Mouse (Mus musculus) gastrocnemius, postnatal 36 days (tissue): ENCODE measurements around the gene Topaz1. TPM values are rescaled to one million over a fixed set of nuclear protein-coding genes. Genes with fewer than 3 reads are reported as not detected.
A peak's percentile ranks its signal among the peaks of the same experiment; 100 is the strongest.
"Not testable (repeated sequence)": the region's sequence is repeated elsewhere in the genome, so short reads cannot be mapped to it uniquely, and the experiment has no call there.

ENCODE experiments used
- DNase-seq, 2 experiments: peaks; one replicate each; pipeline ENCODE4 v3.0.0; 2022
- intact Hi-C: fragments of 180-260 bp; cut with DNase I; formaldehyde crosslinking; loops from one replicate; pipeline ENCODE4 v1.15.1; 2025
- total RNA-seq, 2 experiments: library from RNA; stranded (reverse); gene quantifications; 2 replicates each; pipeline ENCODE4 v1.2.3; 2021

Topaz1 gene
- total RNA-seq, 2 experiments from 2014 or later, result not detected

- DNase-seq, result no peak
- intact Hi-C loops, result no loop called here
Measured at GRCm38 (mm10) chr9:122807186-122807585, 60.0 kb downstream of the Topaz1 start.

GRCm38 (mm10) chr9:122810212-122810611, 63.1 kb downstream of the Topaz1 start:
- intact Hi-C loops, result no loop called here
- DNase-seq, result no peak

DNA sequence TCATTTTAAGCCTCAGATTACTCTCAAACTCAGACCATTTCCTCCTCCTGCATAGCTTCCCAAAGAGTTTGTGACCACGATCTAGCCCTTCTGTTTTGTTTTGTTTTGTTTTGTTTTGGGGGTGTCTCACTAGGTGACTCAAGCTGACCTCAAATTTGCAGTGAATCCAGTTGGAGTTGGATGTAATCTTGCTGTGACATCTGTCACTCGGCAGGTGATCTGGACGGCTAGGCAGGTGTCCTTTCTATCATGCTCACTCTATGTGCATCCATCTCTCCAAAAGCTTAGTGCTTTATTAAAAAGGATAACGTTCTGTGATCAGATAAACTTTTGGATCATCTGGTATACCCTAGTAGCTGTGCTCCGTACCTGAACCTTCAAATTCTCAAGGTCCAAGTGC, 65.2 kb downstream of the Topaz1 start:
- intact Hi-C loops, result no loop called here
- no peak for DNase-seq

DNA sequence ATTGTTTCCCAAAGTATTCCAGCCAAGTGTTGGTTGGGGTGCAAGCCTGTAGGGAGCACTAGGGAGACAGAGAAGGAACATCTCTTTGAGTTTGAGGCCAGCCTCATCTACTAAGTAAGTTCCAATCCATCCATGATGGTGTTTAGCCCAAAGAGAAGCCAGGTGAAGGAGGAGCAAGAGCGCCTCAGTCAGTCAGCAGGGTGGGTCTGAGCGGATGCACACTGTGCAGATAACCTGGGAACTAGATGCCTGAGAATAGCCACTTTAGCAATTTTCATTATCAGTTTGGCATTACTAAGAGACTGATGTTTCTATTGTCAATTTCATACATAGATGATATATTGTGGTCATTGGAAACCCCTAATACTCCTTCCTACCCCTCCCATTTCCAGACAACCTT, 67.6 kb downstream of the Topaz1 start:
- intact Hi-C loops, result no loop called here
- DNase-seq, result no peak

GRCm38 (mm10) chr9:122815239-122815851, 68.2 kb downstream of the Topaz1 start:
- intact Hi-C loops, result no loop called here
- DNase-seq, result no peak

DNA sequence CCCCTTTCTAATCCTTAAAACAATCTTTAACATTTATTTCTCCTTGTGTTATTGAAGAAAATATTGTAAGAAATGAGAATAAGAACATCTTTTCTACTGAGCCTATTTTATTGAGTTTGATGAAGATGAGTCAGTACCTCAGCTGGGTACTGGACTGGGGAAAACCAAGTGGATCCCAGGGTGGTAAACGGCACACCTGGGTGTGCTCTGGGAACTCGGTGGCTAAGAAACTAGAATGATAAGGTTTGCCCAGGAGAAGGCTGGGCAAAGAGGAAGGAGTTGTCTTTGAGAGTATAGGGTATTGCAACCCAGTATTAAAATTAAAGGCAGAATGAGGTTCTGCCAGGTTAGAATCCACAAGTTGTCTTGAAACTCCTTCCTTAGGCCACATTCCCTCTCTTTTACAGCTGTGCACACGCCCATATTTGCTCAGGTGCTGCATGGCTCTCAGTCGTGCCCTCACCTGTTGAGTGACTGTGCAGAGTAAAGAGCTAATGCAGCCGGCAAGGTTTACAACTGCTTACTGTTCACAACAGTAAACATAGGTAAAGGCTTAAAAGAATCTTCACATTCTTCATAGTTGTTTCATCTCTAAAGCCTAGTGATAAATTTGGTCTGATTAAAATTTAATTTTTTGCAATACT, 76.3 kb downstream of the Topaz1 start:
- no peak for DNase-seq
- intact Hi-C loops, result no loop called here

DNA sequence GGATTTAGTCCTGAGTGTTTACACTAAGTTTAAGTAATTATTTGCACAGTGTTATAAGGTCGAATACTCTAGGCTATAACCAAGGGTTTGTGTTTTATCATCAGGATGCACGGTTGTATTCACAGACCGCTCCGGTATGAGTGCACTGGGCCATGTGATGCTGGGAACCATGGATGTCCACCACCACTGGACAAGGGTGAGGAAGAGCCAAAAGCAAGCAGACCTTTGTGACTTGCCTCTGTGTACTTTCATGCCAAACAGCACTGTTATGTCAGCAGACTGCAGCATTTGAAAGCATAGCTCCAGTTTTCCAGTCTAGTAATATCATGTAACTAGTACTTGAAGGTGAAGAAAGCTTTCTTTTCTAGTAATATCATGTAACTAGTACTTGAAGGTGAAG, 79.6 kb downstream of the Topaz1 start:
- no peak for DNase-seq
- intact Hi-C loops, result no loop called here

DNA sequence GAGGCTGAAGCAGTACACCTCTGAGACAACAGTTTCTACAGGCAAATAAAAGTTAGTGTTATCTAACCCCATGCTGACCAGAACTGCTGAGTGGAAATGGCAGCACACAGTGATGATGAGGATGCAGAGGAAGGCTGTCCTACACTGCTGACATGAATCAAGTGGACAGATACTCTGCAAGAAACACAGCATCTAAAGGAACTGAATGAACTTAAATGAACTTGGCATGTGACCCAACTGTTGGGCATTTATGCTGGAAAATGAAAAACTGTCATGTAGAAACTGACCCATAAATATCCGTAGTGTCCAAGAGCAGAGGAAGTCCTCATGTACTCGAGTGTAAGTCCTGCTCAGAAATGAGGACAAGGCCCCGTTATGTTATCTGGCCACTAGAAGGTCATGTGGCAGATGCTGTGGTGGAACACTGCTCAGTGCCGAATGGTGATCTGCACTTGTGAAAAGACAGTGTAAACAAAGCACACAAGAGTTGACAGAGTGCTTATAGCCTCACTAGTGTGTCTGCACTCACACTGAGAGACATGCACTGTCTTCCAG, 82.8 kb downstream of the Topaz1 start:
- no peak for DNase-seq
- intact Hi-C loops, result no loop called here

GRCm38 (mm10) chr9:122836126-122836525, 89.0 kb downstream of the Topaz1 start:
- no peak for DNase-seq
- intact Hi-C loops, result no loop called here

DNA sequence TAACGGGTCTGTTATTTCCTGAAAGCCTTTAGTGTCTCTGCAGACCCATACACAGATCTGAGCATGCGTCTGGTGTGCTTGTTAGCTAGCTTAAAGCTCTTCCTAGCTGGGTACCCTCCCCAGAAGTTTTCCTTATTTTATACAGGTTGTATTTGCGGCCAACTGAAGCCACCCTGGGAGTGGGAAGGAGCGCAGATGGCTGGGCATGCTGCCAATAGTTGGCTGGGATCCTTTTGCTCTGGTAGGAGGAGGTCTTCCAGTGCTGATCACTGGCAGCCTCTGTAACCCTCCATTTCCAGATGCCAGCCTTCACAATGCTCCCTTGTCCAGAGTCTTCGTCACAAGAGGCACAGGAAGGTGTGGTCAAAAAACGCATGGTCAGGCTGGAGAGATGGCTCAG, 89.6 kb downstream of the Topaz1 start:
- no peak for DNase-seq
- intact Hi-C loops, result no loop called here

DNA sequence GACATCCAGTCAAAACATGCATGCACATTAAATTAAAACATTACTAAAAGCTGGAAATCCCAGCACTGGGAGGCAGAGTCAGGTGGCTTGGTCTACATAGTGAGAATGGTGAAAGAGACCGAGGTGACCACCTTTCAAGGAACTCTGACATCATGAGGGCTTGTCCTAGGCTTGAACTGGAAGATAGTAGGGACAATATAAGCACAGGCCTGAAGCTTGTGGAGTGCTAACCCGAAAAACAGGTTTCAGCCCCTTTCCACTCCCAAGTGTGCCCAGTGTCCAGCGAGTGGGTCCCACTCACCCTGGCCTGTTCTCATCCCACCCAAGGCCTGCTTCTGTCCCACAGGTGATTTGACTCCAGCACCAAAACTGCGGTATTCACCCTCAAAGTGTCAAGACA, 90.1 kb downstream of the Topaz1 start:
- intact Hi-C loops, result no loop called here
- no peak for DNase-seq

DNA sequence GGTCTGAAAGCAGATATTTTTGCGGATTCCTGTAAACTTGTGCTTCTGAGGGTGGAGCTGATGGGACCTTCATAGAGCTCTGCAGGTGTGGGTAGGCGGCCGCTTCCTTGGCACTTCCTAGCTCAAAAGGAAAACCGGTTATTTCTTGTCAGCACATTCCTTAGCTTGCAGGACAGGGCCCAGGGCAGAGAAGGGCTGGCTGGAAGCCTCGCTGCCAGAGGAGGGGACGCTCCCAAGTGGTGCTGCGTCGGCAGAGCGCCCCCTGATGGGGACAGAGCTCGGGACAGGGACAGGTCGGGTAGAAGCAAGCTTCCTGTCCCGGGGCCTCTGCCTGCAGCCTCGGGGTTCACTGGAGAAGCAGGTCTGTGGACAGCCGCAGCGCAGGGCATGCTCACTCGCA, 90.5 kb downstream of the Topaz1 start:
- DNase-seq, result peak in 1 of 2 experiments; percentile 5
- intact Hi-C loops, result no loop called here

DNA sequence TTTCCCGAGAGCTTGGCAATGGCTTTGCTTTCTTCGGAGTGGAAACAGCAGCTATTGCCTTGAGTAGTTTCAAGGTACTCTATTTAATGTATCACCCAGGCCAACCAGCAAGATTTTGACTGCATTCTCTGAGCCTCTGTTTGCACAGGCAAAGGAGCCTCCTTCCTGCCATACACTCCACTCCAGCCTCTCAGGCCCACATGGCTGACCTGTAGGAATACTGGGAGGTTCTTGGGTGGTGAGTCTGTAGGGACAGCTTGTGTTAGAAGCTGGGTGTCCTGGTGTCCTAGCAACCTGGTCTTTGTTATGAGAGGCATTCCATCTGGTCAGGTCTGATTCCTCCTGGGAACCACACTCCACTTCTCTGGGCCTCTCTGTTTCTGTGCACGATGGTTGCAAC, 96.6 kb downstream of the Topaz1 start, which contains the start of gene Gm35549:
TSS of gene Gm35549 (minus strand) at position 276 of the 400 bp plus-strand sequence.
- no peak for DNase-seq
- intact Hi-C loops, result no loop called here

GRCm38 (mm10) chr9:122845621-122846020, 98.5 kb downstream of the Topaz1 start:
- DNase-seq, result no peak
- intact Hi-C loops, result no loop called here

DNA sequence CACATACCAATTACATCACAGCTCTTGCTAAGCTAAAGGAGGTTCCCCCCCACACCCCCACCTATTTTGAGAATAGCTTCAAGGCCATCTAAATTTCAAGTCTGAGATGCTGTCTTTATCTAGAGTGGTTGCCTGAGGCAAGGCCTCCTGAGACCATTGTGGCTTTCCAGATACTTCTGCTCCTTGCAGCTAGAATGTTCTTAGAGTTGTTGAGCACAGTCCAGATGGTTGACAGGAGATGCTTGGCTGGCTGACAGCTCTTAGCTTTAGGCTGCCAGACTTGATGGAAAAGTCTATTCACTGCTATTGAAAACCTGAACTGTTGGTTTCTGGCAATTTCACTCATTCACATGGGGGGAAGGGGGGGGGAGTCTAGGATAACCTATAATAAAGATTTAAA, 99.0 kb downstream of the Topaz1 start:
- peak in 1 of 2 experiments; percentile 10 for DNase-seq
- intact Hi-C loops, result no loop called here

DNA sequence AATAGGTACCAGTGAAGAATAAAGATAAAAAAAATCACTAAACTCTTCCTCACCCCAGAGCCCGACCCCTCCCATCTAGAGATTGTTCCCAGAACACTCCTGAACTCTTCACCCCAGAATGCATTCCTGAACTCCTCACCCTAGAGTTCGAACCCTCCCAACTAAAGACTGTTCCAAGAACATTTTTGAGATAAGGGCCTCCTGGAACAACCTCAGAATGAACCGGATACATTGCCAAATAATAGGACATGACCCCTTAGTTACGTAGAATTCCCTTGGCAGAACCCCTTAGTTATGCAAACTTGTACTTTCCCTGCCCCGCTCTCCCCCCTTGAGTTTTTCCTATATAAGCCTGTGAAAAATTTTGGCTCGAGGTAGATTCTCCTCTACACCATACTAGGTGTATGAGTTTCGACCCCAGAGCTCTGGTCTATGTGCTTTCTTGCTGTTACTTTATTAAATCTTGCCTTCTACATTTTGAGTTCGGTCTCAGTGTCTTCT, 100.7 kb downstream of the Topaz1 start:
- intact Hi-C loops, DNase-seq: not testable (repeated sequence)

Other genes starting within 250 kb of the Topaz1 start
- gene Tcaim, start 58.2 kb downstream of the Topaz1 start, total RNA-seq, result 10 to 100 TPM; 22.4 to 26.4 TPM
- gene Gm35549, start 96.7 kb downstream of the Topaz1 start, total RNA-seq, result not detected
- 10 to 100 TPM; 27.6 to 35.0 TPM for gene Zfp445, start 118.7 kb downstream of the Topaz1 start, total RNA-seq
- gene Zkscan7, start 138.3 kb downstream of the Topaz1 start, total RNA-seq, result 1 to 10 TPM; 3.3 to 3.4 TPM
- gene Zfp105, start 175.7 kb downstream of the Topaz1 start, total RNA-seq, result 1 to 10 TPM in 1 of 2 experiments, under 1 TPM in 1; 0.84 to 1.0 TPM
- 1 to 10 TPM; 7.6 to 8.5 TPM for gene 1110059G10Rik, start 203.7 kb downstream of the Topaz1 start, total RNA-seq
- under 1 TPM; 0.36 to 0.52 TPM for gene Kif15, start 203.7 kb downstream of the Topaz1 start, total RNA-seq